Mouse (Mus musculus) kidney, postnatal 36 days (tissue): ENCODE measurements around the gene Sbf1.

Experiments used
- DNase-seq, 2 experiments: peaks; one replicate each; pipeline ENCODE4 v3.0.0; 2021 to 2022; ENCODE audit warnings: mixed read lengths in 2 of 2

Gene Sbf1

GRCm38 (mm10) chr15:89315190-89315731 is at the start of gene Sbf1:
TSS of gene Sbf1 (minus strand) at chr15:89315311.
- DNase-seq: peak; percentile 99

- DNase-seq: no peak
These were observed 47.9 kb upstream of the Sbf1 start for GRCm38 (mm10) chr15:89363051-89363450.

GRCm38 (mm10) chr15:89358784-89359183 is 43.7 kb upstream of the Sbf1 start:
- DNase-seq: no peak

GRCm38 (mm10) chr15:89356372-89356771 is 41.3 kb upstream of the Sbf1 start:
- peak; percentile 76 to 82 for DNase-seq

- peak; percentile 96 to 99 for DNase-seq
These were observed 40.4 kb upstream of the Sbf1 start, which contains the start of the genes Lmf2 and Ncaph2 for GRCm38 (mm10) chr15:89355241-89356187. TSS of gene Lmf2 (minus strand) at chr15:89355659. TSS of gene Ncaph2 (plus strand) at chr15:89355719.

- DNase-seq: no peak
These were observed 39.3 kb upstream of the Sbf1 start for GRCm38 (mm10) chr15:89354455-89354854.

GRCm38 (mm10) chr15:89353837-89354236 is 38.7 kb upstream of the Sbf1 start:
- no peak for DNase-seq

- DNase-seq: no peak
These were observed 37.7 kb upstream of the Sbf1 start for GRCm38 (mm10) chr15:89352795-89353194.

- no peak for DNase-seq
These were observed 36.9 kb upstream of the Sbf1 start for GRCm38 (mm10) chr15:89352054-89352453.

- no peak for DNase-seq
These were observed 36.2 kb upstream of the Sbf1 start for GRCm38 (mm10) chr15:89351302-89351701.

GRCm38 (mm10) chr15:89350447-89350846 is 35.3 kb upstream of the Sbf1 start:
- peak in 1 of 2 experiments; percentile 25 for DNase-seq

- peak in 1 of 2 experiments; percentile 26 for DNase-seq
These were observed 28.2 kb upstream of the Sbf1 start for GRCm38 (mm10) chr15:89343325-89343724.

- no peak for DNase-seq
These were observed 26.6 kb upstream of the Sbf1 start for GRCm38 (mm10) chr15:89341678-89342077.

- DNase-seq: no peak
These were observed 25.0 kb upstream of the Sbf1 start for GRCm38 (mm10) chr15:89340136-89340535.

GRCm38 (mm10) chr15:89339696-89340095 is 24.6 kb upstream of the Sbf1 start:
- no peak for DNase-seq

GRCm38 (mm10) chr15:89336422-89336821 is 21.3 kb upstream of the Sbf1 start:
- peak in 1 of 2 experiments; percentile 48 for DNase-seq

- peak; percentile 42 to 59 for DNase-seq
These were observed 19.8 kb upstream of the Sbf1 start for GRCm38 (mm10) chr15:89334774-89335537.

- peak; percentile 80 to 91 for DNase-seq
These were observed 19.2 kb upstream of the Sbf1 start, which contains the start of gene Miox for GRCm38 (mm10) chr15:89334271-89334670. TSS of gene Miox (plus strand) at chr15:89334398.

GRCm38 (mm10) chr15:89326441-89326840 is 11.3 kb upstream of the Sbf1 start:
- peak; percentile 84 to 87 for DNase-seq

GRCm38 (mm10) chr15:89323656-89324055 is 8.5 kb upstream of the Sbf1 start:
- no peak for DNase-seq

GRCm38 (mm10) chr15:89322670-89323522 is 7.8 kb upstream of the Sbf1 start, which contains the start of gene Adm2:
TSS of gene Adm2 (plus strand) at chr15:89322720.
- DNase-seq: peak in 1 of 2 experiments; percentile 39

GRCm38 (mm10) chr15:89321264-89321663 is 6.2 kb upstream of the Sbf1 start:
- DNase-seq: no peak
